Mouse (Mus musculus) heart, embryonic 10.5 days (tissue): Measurements from ENCODE around the gene Prr13. TPM values are rescaled to one million over a fixed set of nuclear protein-coding genes. Genes with fewer than 3 reads are reported as not detected.

Experiments used
- DNase-seq: peaks from one replicate; pipeline ENCODE4 v3.0.0-alpha.2; 2017; ENCODE audit warnings: low spot score
- H3K27ac ChIP-seq: fragments of 300-500 bp; sonication (generic); 2 replicates; pipeline ENCODE4 v1.5.1; 2016; ENCODE audit warnings: mild to moderate bottlenecking
- H3K27me3 ChIP-seq: fragments of 300-500 bp; sonication (generic); 2 replicates; pipeline ENCODE4 v1.6.1; 2016; ENCODE audit warnings: mild to moderate bottlenecking; ENCODE audit not compliant: poor library complexity, insufficient read depth, severe bottlenecking
- H3K36me3 ChIP-seq: fragments of 300-500 bp; sonication (generic); 2 replicates; pipeline ENCODE4 v1.6.1; 2016; ENCODE audit warnings: mild to moderate bottlenecking, moderate library complexity
- H3K4me1 ChIP-seq: fragments of 300-500 bp; sonication (generic); 2 replicates; pipeline ENCODE4 v1.6.1; 2016; ENCODE audit warnings: mild to moderate bottlenecking
- H3K4me3 ChIP-seq: fragments of 300-500 bp; sonication (generic); 2 replicates; pipeline ENCODE4 v1.5.1; 2016; ENCODE audit warnings: mild to moderate bottlenecking, moderate library complexity
- H3K9me3 ChIP-seq: fragments of 300-500 bp; sonication (generic); 2 replicates; pipeline ENCODE4 v1.6.1; 2016; ENCODE audit warnings: mild to moderate bottlenecking, moderate library complexity
- WGBS: fragments of 180-500 bp; shearing (Covaris S2); methylation state at CpG from one replicate; pipeline ENCODE4 v1.1.7; 2016; 5-methylcytosine and 5-hydroxymethylcytosine counted together
- polyA plus RNA-seq: library from polyadenylated mRNA; unstranded; fragments of >200 nt; fragmentation: Nextera tagmentation; extraction: Ambion mirVana; gene quantifications from 2 replicates; pipeline ENCODE4 v1.2.1, GENCODE M21; 2016

Gene Prr13
- 82.8 and 101 TPM in 2 replicates for polyA plus RNA-seq

DNA sequence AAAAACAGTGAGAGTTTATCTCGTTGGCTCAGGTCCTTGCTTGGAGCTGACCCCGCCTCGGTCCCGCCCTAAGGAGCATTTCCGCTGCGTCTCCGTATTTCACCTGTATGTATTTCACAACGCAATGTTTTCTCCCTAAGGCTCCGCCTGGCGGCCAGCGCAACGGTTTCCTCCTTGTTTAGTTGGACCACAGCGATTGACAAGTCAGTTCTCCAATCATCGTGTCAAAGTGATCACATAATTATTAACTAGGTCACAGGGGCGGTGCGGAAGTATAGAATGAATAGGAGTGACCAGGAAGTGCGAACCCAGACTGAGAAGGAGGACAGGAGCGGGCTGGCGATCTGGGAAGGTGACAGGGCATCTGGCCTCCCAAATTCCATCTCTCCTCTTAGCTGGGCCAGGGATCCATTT lies at the start of gene Prr13:
TSS of gene Prr13 (plus strand) at position 125 of the 414 bp plus-strand sequence.
- under 1% methylated on average over 19 of the region's 19 CpGs for WGBS
- H3K4me3 ChIP-seq = peak within 1 kb of the TSS; percentile 64
- H3K27me3 ChIP-seq = no peaks in the 10 kb centered on the region
- H3K27ac ChIP-seq = peak within 1 kb of the TSS; percentile 83
- DNase-seq = peak; percentile 97
- no peaks in the 10 kb centered on the region for H3K9me3 ChIP-seq
- peaks cover 12% of the 10 kb centered on the region for H3K36me3 ChIP-seq
- peaks cover 22% of the 10 kb centered on the region for H3K4me1 ChIP-seq

DNA sequence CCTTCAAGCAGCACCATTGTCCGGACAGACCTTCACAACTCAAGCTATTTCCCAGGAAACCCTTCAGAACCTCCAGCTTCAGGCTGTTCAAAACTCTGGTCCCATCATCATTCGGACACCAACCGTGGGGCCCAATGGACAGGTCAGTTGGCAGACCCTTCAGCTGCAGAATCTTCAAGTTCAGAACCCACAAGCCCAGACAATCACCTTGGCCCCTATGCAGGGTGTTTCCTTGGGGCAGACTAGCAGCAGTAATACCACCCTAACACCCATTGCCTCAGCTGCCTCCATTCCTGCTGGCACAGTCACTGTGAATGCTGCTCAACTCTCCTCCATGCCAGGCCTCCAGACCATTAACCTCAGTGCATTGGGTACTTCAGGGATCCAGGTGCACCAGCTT lies 49.5 kb upstream of the Prr13 start:
- Histone ChIP-seq H3K9me3 (no peaks in the 10 kb centered on the region), H3K36me3 (peaks cover 63% of the 10 kb centered on the region), H3K4me1 (peaks cover 29% of the 10 kb centered on the region), H3K4me3 (0 out of 2 replicates have a peak overlapping the region, but pooled peaks have one; percentile 34), H3K27ac (no peak overlapping the region), H3K27me3 (no peaks in the 10 kb centered on the region)
- WGBS = 90% methylated on average over 3 of the region's 3 CpGs
- DNase-seq = no peak

DNA sequence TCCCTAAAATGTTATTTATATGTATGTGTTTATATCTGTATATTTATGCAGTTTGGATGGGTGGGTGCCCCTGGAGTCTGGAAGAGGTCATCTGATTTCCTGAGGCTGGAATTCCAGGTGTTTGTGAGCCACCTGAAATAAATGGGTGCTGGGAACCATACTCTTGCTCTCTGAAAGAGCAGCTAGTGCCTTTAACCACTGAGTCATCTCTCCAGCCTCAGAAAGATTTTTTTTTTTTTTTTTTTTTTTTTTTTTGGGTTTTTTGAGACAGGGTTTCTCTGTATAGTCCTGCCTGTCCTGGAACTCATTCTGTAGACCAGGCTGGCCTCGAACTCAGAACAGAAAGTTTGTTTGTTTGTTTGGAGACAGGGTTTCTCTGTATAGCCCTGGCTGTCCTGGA lies 47.8 kb upstream of the Prr13 start:
- no peaks in the 10 kb centered on the region for H3K9me3 ChIP-seq
- DNase-seq = no peak
- peaks cover 70% of the 10 kb centered on the region for H3K36me3 ChIP-seq
- peaks cover 24% of the 10 kb centered on the region for H3K4me1 ChIP-seq
- WGBS = 95% methylated on average over 1 of the region's 1 CpGs
- no peaks in the 10 kb centered on the region for H3K27me3 ChIP-seq
- no peak overlapping the region for H3K27ac ChIP-seq
- no peak overlapping the region for H3K4me3 ChIP-seq

DNA sequence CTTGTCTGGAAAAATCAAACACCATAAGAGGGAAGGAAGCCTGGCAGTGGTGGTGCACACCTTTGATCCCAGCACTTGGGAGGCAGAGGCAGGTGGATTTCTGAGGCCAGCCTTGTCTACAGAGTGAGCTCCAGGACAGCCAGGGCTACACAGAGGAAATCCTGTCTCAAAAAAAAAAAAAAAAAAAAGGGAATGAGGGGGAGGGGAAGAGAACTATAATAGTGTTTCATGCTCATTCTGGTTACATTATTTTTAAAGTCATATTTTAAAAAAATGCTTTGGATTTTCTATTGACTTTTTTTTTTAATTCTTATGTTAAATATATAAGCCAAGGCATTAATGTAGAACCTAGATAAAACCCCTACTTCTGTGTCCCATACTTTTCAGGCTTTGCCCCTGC lies 45.1 kb upstream of the Prr13 start:
- Histone ChIP-seq H3K4me3 (no peak overlapping the region), H3K27me3 (no peaks in the 10 kb centered on the region), H3K27ac (no peak overlapping the region), H3K9me3 (no peaks in the 10 kb centered on the region), H3K36me3 (peaks cover 70% of the 10 kb centered on the region), H3K4me1 (peaks cover 12% of the 10 kb centered on the region)
- no peak for DNase-seq

DNA sequence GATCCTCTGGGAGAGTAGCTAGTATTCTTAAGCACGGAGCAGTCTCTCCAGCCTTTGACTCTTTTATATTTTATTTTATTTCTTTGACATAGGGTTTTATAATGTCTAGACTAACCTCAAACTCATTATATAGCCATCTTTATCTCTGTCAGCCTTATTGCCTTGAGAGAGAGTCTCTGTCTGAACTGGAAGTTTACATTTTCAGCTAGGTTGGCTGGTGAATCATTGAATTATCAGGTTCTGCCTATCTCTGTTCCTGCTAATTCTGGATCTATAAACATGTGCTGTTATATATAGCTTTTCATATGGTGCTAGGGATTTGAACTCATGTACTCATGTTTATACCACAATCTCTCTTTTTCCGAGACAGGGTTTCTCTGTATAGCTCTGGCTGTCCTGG lies 41.3 kb upstream of the Prr13 start:
- DNase-seq = no peak
- Histone ChIP-seq H3K27me3 (no peaks in the 10 kb centered on the region), H3K36me3 (peaks cover 45% of the 10 kb centered on the region), H3K27ac (no peak overlapping the region), H3K4me1 (no peaks in the 10 kb centered on the region), H3K9me3 (no peaks in the 10 kb centered on the region), H3K4me3 (no peak overlapping the region)
- WGBS = 91% methylated on average over 2 of the region's 2 CpGs

DNA sequence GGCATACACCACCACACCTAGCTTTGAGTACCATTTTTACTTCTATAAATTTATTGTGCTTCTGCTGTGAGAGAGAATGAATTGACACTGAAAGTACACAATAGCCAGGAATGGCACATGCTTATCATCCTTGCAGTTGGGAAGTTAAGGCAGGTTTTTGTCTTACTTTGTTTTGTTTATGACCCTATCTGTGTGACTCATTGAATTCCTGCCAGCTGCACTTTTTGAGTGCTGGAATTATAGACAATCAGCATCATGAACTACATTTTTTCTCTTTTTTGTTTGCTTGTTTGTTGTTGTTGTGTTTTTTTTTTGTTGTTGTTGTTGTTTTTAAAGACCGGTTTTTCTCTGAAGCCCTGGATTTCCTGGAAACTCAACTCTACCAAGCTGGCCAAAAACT lies 37.8 kb upstream of the Prr13 start:
- WGBS = 42% methylated on average over 1 of the region's 1 CpGs
- Histone ChIP-seq H3K4me3 (no peak overlapping the region), H3K4me1 (no peaks in the 10 kb centered on the region), H3K36me3 (peaks cover 49% of the 10 kb centered on the region), H3K27ac (no peak overlapping the region), H3K9me3 (no peaks in the 10 kb centered on the region), H3K27me3 (no peaks in the 10 kb centered on the region)
- no peak for DNase-seq

DNA sequence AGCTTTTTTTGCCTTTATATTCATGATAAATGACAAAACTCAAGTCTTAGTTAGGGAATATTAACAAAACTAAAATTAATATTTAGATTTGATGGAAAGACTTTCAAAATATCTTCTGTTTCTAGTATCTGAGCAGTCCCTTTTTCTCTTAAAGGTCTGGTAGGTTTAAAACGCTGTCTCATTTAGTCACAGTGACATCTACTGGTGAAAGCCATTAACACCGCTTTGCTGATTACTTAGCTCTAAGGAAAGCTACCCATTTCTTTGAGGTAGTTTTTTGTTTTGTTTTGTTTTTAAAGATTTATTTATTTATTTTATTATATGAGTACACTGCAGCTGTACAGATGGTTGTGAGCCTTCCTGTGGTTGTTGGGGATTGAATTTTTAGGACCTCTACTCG lies 37.4 kb upstream of the Prr13 start:
- Histone ChIP-seq H3K27me3 (no peaks in the 10 kb centered on the region), H3K27ac (no peak overlapping the region), H3K9me3 (no peaks in the 10 kb centered on the region), H3K4me3 (no peak overlapping the region), H3K4me1 (no peaks in the 10 kb centered on the region), H3K36me3 (peaks cover 54% of the 10 kb centered on the region)
- DNase-seq = no peak
- WGBS = 54% methylated on average over 3 of the region's 3 CpGs

DNA sequence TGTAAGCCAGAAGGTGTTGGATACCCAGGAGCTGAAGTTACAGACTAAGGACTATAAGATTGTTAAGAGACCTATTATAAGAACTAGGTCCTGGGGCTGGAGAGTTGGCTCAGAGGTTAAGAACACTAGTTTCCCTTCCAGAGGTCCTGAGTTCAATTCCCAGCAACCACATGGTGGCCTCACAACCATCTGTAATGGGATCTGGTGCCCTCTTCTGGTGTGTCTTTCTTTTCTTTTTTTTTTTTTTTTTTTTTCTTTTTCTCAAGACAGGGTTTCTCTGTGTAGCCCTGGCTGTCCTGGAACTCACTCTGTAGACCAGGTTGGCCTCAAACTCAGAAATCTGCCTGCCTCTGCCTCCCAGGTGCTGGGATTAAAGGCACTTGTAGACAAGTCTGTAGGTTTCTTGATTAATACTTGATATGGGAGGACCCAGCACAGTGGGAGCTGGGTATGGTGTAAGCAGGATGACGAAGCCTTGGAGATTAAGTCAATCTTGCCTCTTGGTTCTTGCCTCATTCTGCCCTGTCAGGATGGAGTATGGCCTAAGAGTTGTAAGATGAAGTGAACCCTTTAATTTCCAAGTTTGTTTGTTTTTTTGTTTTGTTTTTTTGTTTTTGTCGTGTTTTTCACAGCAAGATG lies 35.1 kb upstream of the Prr13 start:
- WGBS = 87% methylated on average over 2 of the region's 2 CpGs
- no peak for DNase-seq
- no peaks in the 10 kb centered on the region for H3K9me3 ChIP-seq
- H3K4me1 ChIP-seq = no peaks in the 10 kb centered on the region
- peaks cover 64% of the 10 kb centered on the region for H3K36me3 ChIP-seq
- H3K4me3 ChIP-seq = no peak overlapping the region
- H3K27me3 ChIP-seq = no peaks in the 10 kb centered on the region
- H3K27ac ChIP-seq = no peak overlapping the region

DNA sequence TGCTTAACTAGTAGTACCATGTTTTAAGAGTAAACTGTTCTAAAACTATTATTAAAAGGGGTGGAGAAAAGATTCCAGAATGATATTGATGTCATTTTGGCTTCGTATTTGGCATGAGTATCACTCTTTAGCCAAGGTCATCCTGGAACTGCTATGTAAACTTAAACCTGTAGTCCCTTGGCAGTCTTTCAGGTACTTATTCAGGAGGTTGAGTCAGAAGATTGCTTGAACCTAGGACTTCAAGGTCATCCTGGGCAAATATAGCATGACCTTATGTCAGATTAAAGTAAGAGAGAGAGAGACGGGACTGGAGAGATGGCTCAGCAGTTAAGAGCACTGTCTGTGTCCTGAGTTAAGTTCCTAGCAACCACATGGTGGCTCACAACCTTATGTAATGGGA lies 34.2 kb upstream of the Prr13 start:
- Histone ChIP-seq H3K27me3 (no peaks in the 10 kb centered on the region), H3K36me3 (peaks cover 69% of the 10 kb centered on the region), H3K4me1 (no peaks in the 10 kb centered on the region), H3K4me3 (no peak overlapping the region), H3K9me3 (no peaks in the 10 kb centered on the region), H3K27ac (no peak overlapping the region)
- DNase-seq = no peak
- WGBS = 74% methylated on average over 2 of the region's 2 CpGs

DNA sequence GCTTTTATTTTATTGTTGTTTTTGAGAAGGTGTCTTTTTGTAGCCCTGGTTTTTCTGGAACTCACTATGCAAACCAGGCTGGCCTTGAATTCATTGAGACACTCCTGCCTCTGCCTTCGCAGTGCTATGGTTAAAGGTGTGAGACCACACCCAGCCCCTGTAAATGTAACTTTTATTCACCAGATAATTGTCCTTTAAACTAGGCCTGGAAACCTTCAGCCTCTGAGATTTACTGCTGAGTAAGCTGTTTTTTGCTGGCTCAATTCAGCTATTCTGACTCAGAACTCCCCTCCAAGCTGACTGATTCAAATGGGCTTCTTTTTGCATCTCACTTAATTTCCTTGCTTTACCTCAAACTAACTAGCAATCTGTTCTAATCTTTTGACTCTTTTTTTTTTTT lies 31.9 kb upstream of the Prr13 start:
- Histone ChIP-seq H3K4me1 (no peaks in the 10 kb centered on the region), H3K4me3 (no peak overlapping the region), H3K9me3 (no peaks in the 10 kb centered on the region), H3K27me3 (no peaks in the 10 kb centered on the region), H3K27ac (no peak overlapping the region), H3K36me3 (peaks cover 86% of the 10 kb centered on the region)
- WGBS = 96% methylated on average over 1 of the region's 1 CpGs
- DNase-seq = no peak

DNA sequence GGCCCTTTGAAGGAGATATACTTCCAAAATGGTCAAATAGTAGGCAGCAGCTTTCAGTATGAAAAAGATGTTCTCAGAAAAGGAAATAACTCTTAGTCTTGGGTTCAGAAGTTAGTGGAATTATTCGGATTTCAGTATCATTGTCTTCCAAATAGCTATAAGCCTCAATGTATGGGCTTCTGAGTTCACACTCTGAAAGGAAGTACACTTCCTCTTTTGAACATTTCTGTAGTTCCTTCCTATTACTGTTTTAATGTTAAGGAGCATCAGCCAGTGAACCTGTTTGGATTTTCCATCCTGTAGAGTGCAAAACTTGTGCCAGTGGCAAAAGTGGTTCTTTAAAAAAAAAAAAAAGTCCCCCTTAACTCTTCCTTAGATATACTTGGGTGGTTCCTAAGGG lies 26.8 kb upstream of the Prr13 start:
- Histone ChIP-seq H3K27me3 (no peaks in the 10 kb centered on the region), H3K4me1 (no peaks in the 10 kb centered on the region), H3K4me3 (no peak overlapping the region), H3K36me3 (peaks cover 80% of the 10 kb centered on the region), H3K9me3 (no peaks in the 10 kb centered on the region), H3K27ac (no peak overlapping the region)
- no peak for DNase-seq
- WGBS = 91% methylated on average over 1 of the region's 1 CpGs

DNA sequence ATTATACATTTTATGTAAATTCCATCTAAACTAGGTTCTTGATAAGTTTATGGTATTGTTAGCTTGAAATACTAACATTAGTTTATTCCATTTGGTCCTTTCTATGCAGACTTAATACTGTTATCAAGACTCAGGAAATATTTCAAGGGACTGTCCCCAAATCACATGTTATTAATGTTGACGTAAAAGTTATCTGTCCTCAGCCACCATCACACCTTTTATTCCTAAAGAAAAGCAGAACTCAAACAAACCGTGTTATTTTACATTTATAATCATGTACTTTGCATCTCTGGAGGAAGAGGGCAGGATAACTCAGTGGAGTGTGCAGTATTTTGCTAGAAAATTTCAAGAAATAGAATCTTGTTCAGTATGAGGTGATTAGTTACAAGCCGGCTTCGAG lies 25.7 kb upstream of the Prr13 start:
- Histone ChIP-seq H3K9me3 (no peaks in the 10 kb centered on the region), H3K4me3 (no peak overlapping the region), H3K36me3 (peaks cover 69% of the 10 kb centered on the region), H3K4me1 (no peaks in the 10 kb centered on the region), H3K27ac (no peak overlapping the region), H3K27me3 (no peaks in the 10 kb centered on the region)
- DNase-seq = no peak
- WGBS = 89% methylated on average over 4 of the region's 4 CpGs

DNA sequence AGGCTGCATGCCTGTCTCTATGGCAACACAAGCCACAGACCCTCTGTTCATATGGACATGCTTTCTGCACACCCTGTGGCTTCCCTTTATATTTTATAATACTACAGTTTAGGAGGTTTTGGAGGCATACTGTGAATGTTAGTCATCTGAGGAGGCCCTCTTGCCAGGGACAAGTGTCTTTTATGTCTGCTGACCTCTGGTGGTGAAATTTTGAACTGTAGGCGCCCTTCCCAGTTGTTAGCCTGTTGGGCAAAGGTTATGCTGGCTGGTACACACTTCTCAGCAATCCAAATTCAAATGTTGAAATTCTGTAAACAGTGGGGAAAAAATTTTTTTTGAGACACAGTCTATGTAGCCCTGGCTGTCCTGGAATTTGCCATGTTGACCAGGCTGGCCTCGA lies 16.3 kb upstream of the Prr13 start:
- no peak overlapping the region for H3K4me3 ChIP-seq
- H3K36me3 ChIP-seq = no peaks in the 10 kb centered on the region
- H3K9me3 ChIP-seq = no peaks in the 10 kb centered on the region
- peaks cover 19% of the 10 kb centered on the region for H3K4me1 ChIP-seq
- WGBS = 43% methylated on average over 2 of the region's 2 CpGs
- DNase-seq = no peak
- H3K27ac ChIP-seq = no peak overlapping the region; the same call in 1 of the 2 replicates
- H3K27me3 ChIP-seq = no peaks in the 10 kb centered on the region

DNA sequence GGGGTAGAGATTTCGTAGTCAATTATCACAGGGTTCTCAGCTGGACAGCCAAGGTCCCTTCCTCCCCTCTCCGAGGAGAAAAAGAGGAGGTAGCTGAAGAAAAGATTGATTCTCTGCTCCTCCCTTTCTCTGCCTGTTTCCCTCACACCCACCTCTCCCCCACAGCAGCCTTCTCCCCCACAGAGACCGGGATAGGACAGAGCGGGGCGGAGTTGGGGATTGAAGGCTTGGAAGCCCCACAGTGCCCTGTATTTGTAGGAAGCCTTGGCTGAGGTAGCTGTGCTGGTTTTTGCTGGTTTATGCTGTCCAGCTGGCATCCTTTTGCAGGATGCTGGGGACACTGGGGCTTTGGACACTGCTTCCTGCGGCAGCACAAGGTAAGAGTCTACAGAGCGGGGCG lies 13.7 kb upstream of the Prr13 start, which contains the start of gene Amhr2:
TSS of gene Amhr2 (plus strand) at position 222 of the 400 bp plus-strand sequence.
- DNase-seq = no peak
- Histone ChIP-seq H3K27me3 (no peaks in the 10 kb centered on the region), H3K4me1 (peaks cover 22% of the 10 kb centered on the region), H3K36me3 (no peaks in the 10 kb centered on the region), H3K27ac (no peak within 1 kb of the TSS), H3K4me3 (no peak within 1 kb of the TSS), H3K9me3 (no peaks in the 10 kb centered on the region)
- WGBS = 57% methylated on average over 8 of the region's 8 CpGs
